Mouse (Mus musculus): ENCODE data around the gene Fam43a.

The Fam43a gene

DNA sequence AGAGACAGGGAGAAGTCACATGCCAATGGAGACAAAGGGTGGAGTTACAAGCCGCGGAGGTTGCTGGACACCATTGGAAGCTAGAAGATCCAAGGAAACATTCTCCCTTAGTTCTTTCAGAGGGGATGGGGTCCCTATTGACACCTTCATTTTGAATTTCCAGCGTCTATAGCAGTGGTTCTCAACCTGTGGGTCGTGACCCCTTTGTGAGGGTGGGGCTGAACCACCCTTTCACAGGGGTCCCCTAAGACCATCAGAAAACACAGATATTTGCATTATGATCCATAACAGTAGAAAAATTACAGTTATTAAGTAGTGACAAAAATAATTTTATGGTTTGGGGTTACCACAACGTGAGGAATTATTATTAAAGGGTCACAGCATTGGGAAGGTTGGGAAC lies 30.0 kb downstream of the Fam43a start:
- no peak for DNase-seq (ENCODE audit: low read depth)

DNA sequence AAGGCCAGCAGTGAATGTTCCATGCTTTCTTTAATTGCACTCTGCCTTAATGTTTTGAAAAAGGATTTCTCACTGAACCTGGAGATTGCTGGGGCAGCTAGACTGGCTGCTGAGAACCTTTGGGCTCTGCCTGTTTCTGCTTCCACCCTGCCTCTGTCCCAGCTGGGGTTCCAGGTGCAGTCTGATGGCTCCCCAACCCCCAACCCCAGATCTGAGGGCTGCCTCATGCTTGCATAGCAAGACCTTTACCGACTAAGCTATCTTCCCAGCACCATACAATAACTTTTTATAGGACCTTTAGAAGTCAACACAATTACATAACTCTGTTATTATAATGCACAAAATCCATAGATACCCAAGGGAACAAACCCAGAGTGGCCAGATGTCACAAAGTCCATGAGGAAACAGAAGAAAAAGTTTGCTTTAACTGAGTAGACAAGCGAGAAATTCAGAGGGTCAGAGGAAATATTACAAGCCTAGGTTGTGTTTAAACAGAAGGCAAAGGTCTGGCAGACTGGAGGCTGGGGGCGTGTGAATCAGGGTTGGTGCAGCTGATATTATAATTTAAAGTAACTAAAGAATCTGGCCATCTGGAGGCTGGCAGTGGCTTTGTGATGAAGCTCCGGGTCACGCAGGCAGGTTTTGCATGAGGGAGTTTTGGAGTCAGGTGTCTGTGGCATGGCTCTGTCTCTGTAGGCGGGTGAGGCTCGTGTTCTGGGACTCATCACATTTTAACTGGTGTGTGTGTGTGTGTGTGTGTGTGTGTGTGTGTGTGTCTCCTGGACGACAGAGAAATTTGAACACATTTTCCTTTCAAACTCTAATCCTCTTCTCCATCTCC lies 34.6 kb downstream of the Fam43a start:
- no peak for DNase-seq (ENCODE audit: low read depth)

DNA sequence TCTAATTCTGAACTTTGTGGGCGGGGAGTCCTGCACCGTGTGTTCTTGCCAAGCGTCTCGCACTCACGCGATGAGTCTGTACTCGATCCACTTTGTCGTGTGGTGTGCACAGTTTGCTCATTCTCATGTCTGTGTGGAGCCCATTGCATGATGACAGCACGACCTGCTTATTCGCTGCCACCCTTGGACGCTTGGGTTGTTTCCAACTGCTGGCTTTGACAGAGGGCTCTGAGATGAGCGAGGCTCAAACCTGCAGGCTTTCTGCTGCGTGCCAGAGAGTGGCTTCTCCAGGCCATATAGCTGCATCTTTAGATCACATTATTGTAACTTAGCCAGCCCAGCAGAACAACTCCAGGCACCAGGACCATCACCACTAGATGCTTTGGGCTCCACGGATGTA lies 39.1 kb downstream of the Fam43a start:
- DNase-seq (ENCODE audit: low read depth): no peak

DNA sequence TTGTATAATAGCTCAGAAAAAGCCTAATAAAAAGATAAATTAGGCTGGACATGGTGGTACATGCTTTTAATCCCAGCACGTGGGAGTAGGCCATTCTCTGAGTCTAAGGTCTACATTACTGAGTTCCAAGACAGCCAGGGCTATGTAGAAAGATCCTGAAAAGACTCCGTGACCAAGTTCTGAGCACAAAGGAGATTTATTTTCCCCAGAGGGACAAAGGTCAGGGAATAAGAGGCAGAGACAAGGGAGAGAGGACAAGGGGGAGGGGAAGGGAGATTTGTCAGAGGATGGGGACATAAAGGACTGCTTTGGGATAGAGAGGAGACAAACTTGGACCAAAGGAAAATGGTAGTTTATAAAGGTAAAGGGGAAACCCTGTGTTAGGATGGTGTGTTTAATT lies 41.1 kb downstream of the Fam43a start:
- no peak for DNase-seq (ENCODE audit: low read depth)

DNA sequence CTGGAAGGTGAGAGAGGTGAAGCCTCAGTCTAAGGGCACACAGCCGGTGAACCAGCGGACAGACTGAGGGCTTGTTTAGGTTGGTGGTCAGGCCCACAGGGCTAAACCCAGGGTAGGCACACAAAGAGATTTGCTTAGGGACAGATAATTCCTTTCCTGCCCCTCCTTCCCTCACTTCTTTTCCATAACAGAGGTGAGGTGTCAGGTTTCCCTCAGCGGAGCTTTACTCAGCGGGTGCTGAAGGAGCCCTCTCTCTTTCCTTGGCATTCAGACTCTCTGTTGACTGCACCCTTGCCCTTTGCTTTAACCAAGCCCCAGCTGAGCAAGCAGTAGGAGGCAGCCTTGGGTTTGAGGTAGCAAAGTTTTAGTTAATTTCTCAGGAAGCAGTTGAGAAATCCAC lies 41.9 kb downstream of the Fam43a start:
- DNase-seq (ENCODE audit: low read depth): no peak

DNA sequence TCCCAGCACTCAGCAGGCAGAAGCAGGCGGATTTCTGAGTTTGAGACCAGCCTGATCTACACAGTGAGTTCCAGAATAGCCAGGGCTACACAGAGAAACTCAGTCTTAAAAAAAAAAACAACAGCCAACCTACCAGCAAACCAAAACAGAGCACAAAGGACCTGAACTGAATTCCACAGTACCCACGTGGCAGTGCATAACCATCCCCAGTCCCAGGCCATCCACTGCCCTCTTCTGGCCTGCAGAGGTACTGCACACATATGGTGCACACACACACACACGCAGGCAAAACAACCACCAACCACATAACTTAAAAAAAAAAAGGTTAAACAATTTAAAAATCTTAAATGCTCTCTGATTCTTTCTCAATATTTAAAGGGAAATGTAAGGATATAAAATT lies 42.7 kb downstream of the Fam43a start:
- DNase-seq (ENCODE audit: low read depth): no peak

DNA sequence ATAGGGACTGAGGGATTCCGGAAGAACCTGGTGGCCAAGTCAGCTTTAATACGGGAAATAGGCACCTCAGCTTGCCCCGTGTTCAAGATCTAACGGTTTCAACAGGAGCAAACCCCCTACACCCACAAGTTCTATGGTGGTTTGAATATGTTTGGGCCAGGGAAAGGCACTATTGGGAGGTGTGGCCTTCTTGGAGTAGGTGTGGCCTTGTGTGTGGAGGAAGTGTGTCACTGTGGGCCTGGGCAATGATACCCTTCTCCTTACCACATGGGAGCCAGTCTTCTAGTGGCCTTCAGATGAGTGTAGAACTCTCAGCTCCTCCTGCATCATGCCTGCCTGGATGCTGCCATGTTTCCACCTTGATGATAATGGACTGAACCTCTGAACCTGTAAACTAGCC lies 45.5 kb downstream of the Fam43a start:
- no peak for DNase-seq (ENCODE audit: low read depth)

DNA sequence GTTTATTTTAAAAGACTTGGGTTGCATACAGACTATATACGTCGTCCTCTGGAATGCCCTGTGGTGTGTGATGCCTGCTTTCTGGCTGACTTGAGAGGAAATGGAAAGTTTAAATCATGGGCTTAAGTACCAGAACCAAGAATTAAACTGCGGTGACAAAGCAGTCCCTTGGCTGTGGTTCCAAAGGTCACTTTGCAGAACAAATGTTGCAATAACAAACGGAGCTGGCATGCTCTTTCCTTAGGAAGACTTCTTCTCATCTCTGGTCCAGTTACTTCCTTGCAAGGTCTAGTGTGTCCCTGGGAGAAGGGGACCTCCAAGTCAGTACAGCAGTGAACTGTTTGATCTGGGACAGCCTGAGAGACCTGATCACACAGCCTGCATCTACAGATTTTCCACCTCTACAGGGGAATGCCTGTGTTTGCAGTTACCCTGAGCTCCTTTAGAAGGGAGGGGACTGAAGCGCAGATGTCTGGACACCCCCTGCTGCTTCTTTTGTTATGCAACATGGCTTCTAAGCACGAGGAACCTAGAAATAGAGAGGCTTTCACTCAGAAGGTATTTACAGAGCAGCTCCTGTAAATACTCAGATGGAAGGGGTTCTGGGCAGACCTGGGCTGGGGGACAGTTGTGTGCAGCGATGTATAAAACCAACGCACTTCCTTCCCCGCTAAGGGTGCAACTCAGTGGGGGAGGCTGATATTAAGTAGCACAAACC lies 46.5 kb downstream of the Fam43a start:
- DNase-seq (ENCODE audit: low read depth): no peak

DNA sequence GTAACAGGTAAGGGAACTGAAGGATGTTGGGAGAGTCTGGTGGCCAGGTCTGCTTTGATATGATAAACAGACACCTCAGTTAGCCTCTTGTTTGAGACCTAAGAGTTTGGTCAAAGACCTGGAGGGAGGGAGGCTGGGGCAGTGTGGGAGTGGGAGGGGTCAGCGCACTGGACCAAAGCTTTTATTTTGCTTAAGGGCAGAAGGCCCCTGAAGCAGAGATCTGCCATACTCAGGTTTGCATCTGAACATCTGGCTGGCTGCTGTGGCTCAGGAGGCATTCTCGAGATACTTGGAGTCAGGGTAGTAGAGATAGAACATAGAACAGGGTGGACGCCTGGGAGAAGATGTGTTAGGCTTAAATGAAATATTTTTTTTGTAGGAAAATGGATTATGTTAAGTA lies 47.3 kb downstream of the Fam43a start:
- no peak for DNase-seq (ENCODE audit: low read depth)

DNA sequence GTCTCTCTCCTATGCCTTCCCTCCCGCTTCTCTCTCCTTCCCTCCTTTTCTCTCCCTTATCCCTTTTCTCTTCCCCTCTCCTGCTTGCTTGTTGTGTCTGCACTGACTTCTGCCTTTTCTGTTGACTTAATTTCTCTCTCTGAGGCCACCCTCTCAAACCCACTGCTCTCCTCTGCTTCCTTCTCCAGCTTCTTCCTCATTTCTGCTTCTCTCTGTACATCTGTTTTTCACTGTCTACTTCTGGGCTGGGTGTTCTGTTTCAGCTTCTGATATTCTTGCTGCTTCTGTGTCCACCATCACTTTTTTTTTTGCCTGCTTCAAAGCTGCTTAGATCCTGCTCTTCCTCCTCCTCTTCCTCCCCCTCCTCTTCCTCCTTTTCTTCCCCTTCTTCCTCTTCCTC lies 51.8 kb downstream of the Fam43a start:
- no peak for DNase-seq (ENCODE audit: low read depth)
